Mouse (Mus musculus) embryonic fibroblast, embryonic 13.5 days (primary cell): ENCODE measurements around the gene Il11ra1.

Source experiments
- CTCF ChIP-seq: IDR thresholded peaks from 2 replicates; pipeline ENCODE4 v1.5.1; 2011; ENCODE audit warnings: mild to moderate bottlenecking, control low read depth, low read length, moderate library complexity, borderline replicate concordance; ENCODE audit not compliant: insufficient read depth
- POLR2A ChIP-seq: IDR thresholded peaks from 2 replicates; pipeline ENCODE4 v1.6.1; 2011; ENCODE audit warnings: low read depth, mild to moderate bottlenecking, control low read depth, low read length, moderate library complexity

DNA sequence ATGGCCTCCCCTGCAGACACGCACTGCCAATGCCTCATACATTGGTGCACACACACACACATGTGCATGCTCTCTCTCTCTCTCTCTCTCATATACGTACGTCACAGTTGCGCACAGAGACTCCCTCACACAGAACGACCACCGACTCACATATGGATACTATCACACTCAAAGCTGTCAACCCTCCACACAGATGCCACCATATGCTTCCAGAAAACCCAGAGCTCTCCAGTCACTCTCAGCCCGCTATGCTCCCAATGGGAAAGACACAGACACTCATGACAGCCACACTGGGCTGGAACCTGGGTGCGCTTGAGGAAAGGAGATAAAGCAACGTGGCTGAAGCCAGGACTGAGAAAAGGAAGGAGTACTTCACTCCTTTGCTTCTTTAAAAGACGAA is 17.8 kb upstream of the Il11ra1 start:
- TF ChIP-seq CTCF (no peak), POLR2A (no peak)
